Mouse (Mus musculus) right cerebral cortex, adult 2 months (tissue): ENCODE results near the gene Lsm7.
A peak's percentile ranks its signal among the peaks of the same experiment; 100 is the strongest.

Source experiments
- DNase-seq, 2 experiments: peaks; one replicate each; pipeline ENCODE4 v3.0.0; 2021 to 2022; ENCODE audit warnings: low spot score in 2 of 2

Gene Lsm7

GRCm38 (mm10) chr10:80876028-80876427 is 21.0 kb upstream of the Lsm7 start:
- DNase-seq: peak; percentile 69 to 80

GRCm38 (mm10) chr10:80874035-80874434 is 19.0 kb upstream of the Lsm7 start:
- DNase-seq: no peak

GRCm38 (mm10) chr10:80871581-80871980 is 16.6 kb upstream of the Lsm7 start, which contains the start of gene Tmprss9:
Gene Tmprss9, plus strand, starts transcription at chr10:80871848.
- no peak for DNase-seq

GRCm38 (mm10) chr10:80870993-80871392 is 16.0 kb upstream of the Lsm7 start:
- DNase-seq: no peak

- no peak for DNase-seq
These were observed 9.4 kb upstream of the Lsm7 start for GRCm38 (mm10) chr10:80864446-80864845.

- no peak for DNase-seq
These were observed 7.3 kb upstream of the Lsm7 start for GRCm38 (mm10) chr10:80862305-80862704.

GRCm38 (mm10) chr10:80858350-80858935 is 3.4 kb upstream of the Lsm7 start:
- no peak for DNase-seq

- no peak for DNase-seq
These were observed 2.8 kb upstream of the Lsm7 start for GRCm38 (mm10) chr10:80857848-80858247.

- no peak for DNase-seq
These were observed 2.4 kb upstream of the Lsm7 start for GRCm38 (mm10) chr10:80857386-80857785.

- no peak for DNase-seq
These were observed 1.9 kb upstream of the Lsm7 start for GRCm38 (mm10) chr10:80856908-80857307.

GRCm38 (mm10) chr10:80856267-80856666 is 1.3 kb upstream of the Lsm7 start:
- DNase-seq: peak in 1 of 2 experiments; percentile 39

GRCm38 (mm10) chr10:80855749-80856073 is 702 bp upstream of the Lsm7 start:
- DNase-seq: no peak

- DNase-seq: no peak
These were observed 6.4 kb downstream of the Lsm7 start for GRCm38 (mm10) chr10:80848571-80848970.

- DNase-seq: peak; percentile 67 to 69
These were observed 9.3 kb downstream of the Lsm7 start for GRCm38 (mm10) chr10:80845732-80846131.

- DNase-seq: no peak
These were observed 9.8 kb downstream of the Lsm7 start for GRCm38 (mm10) chr10:80845055-80845693.

GRCm38 (mm10) chr10:80843931-80844547 is 11.0 kb downstream of the Lsm7 start, which contains the start of gene Lingo3:
Gene Lingo3, minus strand, starts transcription at chr10:80844039.
- peak; percentile 56 to 62 for DNase-seq

- DNase-seq: no peak
These were observed 11.7 kb downstream of the Lsm7 start for GRCm38 (mm10) chr10:80843087-80843930.

- DNase-seq: peak; percentile 62 to 65
These were observed 12.7 kb downstream of the Lsm7 start for GRCm38 (mm10) chr10:80842334-80842733.

- no peak for DNase-seq
These were observed 13.3 kb downstream of the Lsm7 start for GRCm38 (mm10) chr10:80841685-80842084.

GRCm38 (mm10) chr10:80839848-80840247 is 15.2 kb downstream of the Lsm7 start:
- DNase-seq: no peak

GRCm38 (mm10) chr10:80838346-80838912 is 16.6 kb downstream of the Lsm7 start:
- DNase-seq: no peak

- no peak for DNase-seq
These were observed 17.2 kb downstream of the Lsm7 start for GRCm38 (mm10) chr10:80837827-80838226.
